Mouse (Mus musculus): Measurements from ENCODE around the gene Tsga10.

DNA sequence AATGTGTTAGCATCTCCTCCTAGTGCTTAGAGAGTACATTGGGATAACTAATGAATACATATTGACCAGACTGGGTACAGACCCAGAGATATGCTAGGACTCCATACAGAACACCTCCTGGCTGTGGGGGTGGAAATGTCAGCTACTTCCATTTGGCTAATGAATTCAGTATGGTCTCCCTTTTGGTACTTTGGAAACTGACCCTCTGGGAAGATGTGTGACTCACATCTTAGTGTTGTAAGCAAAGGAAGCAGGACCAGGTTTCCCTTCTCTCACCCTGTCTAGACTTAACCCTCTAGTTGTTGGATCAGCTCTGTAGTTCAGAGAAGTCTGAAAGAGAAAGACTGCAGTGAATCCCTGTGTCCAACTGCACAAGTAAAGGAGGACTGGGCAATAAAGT, 28.4 kb upstream of the Tsga10 start:
- TF ChIP-seq CTCF (IDR thresholded peaks at IDR 0.05; ENCODE audit: extremely low read depth, insufficient read length, insufficient replicate concordance, low read depth, low read length) = no peak
- TF ChIP-seq POLR2A (IDR thresholded peaks at IDR 0.05; ENCODE audit: low read depth, low read length) = no peak
